Mouse (Mus musculus) embryo, embryonic 9.5 days (tissue): ENCODE results near the gene Asb18.

Experiments used
- DNase-seq: peaks from one replicate; pipeline ENCODE4 v3.0.0-alpha.2; 2017; ENCODE audit errors: extremely low spot score

The Asb18 gene

GRCm38 (mm10) chr1:89901381-89901780, 113.1 kb downstream of the Asb18 start:
- DNase-seq, result no peak
